Mouse (Mus musculus): ENCODE results near the gene Lmcd1.
A peak's percentile ranks its signal among the peaks of the same experiment; 100 is the strongest.
"Not testable (repeated sequence)": the region's sequence is repeated elsewhere in the genome, so short reads cannot be mapped to it uniquely, and the experiment has no call there.

Gene Lmcd1

DNA sequence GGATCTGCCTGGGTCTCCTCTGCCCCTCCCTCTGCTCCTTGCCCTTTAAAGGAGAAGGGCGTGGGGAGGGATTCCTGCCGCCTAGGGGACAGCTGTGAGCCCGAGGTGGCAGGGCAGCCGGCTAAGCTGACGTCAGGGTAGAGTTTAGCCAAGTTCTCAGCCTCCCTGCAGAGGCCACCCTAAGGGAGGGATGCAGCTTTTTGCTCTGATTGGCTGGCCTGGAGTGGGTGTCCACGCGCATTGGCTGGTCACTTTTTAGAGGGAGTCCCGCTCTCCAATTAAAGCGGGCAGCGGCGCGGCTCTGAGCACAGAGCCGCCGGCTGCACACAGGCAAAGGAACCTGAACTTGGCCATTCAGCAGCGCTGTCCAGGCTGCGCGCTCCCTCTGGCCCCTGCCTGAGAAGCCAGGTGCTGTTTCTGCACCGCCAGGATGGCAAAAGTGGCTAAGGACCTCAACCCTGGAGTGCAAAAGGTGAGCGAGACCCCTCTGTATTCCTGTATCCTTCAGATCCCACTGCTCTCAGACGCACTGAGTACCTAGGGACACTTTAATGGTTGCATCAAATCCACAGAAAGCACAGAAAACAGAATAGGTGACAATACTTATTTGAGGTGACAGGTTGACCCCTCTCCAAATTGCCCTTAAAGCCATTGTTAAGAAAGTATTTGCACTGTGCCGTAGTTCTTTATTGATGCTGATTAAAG, at the start of gene Lmcd1:
Lmcd1 (plus strand) TSS at position 258 of the 705 bp plus-strand sequence.
- DNase-seq (ENCODE audit: low spot score in 2 of 2), result peak in 1 of 2 experiments; percentile 45

DNA sequence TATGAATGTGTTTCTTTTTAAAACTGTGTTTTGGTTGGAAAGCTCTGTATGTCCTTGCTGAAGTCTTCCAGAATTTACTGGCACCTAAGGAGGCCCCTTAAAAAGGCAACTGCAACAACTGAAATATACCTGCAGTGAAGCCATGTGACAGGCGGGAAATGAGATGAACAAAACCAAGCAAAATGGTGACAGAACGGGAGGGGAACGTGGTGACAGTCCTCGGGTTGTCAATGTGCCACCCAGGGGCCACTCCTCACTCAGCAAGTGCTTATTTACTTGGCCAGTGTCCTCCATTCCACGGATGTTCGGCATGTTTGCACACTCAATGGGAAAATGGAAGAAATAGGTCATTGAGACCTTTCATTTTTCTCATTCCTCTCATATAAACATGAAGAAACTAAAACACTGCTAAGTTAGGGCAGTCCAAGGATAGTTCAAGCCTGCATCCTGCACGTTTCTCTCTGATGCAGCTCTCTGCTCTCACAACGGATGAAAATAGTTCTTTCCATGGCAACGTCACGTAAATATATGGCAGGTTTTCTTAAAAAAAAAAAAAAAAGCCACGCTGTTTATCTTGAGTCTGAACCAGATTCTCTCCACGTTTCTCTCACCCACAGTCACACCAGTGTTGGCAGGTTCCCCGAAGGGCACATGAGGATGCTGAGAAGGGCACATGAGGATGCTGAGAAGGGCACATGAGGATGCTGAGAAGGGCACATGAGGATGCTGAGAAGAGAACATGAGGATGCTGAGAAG, 49.5 kb upstream of the Lmcd1 start:
- no peak for DNase-seq (ENCODE audit: low spot score in 2 of 2)

DNA sequence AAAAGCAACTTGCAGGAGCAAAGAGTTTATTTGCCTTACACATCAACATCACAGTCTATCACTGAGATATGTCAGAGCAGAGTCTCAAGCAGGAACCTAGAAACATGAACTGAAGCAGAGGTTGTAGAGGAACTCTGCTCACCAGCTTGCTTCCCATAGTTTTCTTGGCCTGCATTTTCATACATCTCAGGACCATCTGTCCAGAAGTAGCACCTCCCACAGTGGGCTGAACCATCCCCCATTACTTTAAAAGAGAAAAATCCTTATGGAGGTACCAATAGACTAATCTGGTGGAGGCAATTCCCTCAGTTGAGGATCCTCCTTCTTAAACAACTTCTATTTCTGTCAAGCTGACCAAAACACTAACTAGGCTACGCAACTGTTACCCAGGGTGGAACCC, 36.8 kb upstream of the Lmcd1 start:
- DNase-seq (ENCODE audit: low spot score in 2 of 2), result no peak

- no peak for DNase-seq (ENCODE audit: low spot score in 2 of 2)
Measured at GRCm38 (mm10) chr6:112242216-112242615, 31.3 kb upstream of the Lmcd1 start.

GRCm38 (mm10) chr6:112245639-112246038, 27.9 kb upstream of the Lmcd1 start:
- DNase-seq (ENCODE audit: low spot score in 2 of 2), result peak in 1 of 2 experiments; percentile 27

DNA sequence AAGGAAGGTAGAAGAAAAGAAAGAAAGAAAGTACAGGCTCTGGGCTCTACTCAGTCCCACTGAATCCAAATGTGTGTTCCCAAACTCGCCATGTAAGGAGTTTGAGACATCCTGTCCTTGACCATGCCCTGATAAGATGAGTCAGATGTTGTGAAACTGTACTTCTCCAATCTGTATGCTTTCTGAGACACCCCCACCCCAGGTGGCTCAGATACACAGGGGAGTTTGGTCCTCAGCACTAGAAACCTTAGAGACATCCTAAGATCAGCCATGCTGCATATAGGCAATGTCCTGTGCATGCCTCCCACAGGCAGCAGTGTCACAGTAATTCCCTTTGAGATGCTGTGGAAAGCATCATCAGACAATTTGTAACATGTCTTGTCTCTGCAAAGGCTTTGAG, 26.9 kb upstream of the Lmcd1 start:
- no peak for DNase-seq (ENCODE audit: low spot score in 2 of 2)

DNA sequence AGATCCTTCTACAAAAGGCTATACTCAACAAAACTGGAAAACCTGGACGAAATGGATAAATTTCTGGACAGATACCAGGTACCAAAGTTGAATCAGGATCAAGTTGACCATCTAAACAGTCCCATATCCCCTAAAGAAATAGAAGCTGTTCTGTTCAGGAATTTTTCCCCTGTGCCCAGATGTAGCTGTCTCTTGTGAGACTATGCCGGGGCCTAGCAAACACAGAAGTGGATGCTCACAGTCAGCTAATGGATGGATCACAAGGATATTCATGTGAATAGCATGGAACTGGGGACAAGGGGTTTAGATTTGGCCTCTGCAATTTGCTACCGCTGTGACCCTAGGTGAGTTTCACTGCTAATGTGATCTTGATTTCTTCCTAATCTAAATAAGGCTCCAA, 19.6 kb upstream of the Lmcd1 start:
- DNase-seq (ENCODE audit: low spot score in 2 of 2), result not testable (repeated sequence)

- no peak for DNase-seq (ENCODE audit: low spot score in 2 of 2)
Measured at GRCm38 (mm10) chr6:112254967-112255366, 18.6 kb upstream of the Lmcd1 start.

DNA sequence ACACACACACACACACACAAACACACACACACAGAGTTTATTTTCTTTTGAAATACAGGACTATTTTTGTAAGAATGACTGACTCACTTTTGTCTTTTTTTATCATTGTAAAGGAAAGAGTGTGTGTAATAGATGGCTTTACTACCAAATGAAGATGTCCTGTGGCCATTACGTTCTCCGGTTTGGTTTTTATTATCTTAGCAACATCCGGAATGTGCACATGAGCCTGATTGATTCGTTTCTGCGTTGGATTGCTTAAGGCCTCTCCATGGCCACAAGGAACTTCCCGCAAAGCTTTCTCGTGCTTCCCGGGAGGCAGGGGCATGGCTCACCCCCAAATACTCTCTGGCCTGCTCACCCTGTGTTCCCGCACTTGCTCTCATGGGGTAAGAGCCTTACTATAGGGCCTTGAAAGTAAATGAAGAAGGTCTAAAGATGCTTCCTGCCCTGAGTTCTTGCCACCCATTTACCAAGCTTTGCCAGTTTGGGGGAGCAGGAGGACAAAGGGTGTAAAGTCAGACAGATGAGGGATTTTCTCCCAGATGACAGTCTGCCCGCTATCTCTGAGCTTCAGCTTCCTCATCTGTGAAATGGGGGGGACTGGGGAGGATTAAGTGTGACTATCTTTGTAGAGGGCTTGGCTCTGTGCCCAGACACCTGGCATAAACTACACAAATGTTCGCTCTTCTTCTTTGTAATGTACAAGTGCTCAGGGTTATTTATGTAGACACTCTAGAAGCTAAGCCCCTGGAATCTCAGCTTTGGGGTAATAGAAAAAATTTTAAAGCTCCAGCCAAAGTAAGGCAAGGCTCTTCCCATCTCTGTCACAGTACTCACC, 18.0 kb upstream of the Lmcd1 start:
- no peak for DNase-seq (ENCODE audit: low spot score in 2 of 2)

- DNase-seq (ENCODE audit: low spot score in 2 of 2), result no peak
Measured at GRCm38 (mm10) chr6:112256599-112256998, 17.0 kb upstream of the Lmcd1 start.

- no peak for DNase-seq (ENCODE audit: low spot score in 2 of 2)
Measured at GRCm38 (mm10) chr6:112261089-112261488, 12.5 kb upstream of the Lmcd1 start.

DNA sequence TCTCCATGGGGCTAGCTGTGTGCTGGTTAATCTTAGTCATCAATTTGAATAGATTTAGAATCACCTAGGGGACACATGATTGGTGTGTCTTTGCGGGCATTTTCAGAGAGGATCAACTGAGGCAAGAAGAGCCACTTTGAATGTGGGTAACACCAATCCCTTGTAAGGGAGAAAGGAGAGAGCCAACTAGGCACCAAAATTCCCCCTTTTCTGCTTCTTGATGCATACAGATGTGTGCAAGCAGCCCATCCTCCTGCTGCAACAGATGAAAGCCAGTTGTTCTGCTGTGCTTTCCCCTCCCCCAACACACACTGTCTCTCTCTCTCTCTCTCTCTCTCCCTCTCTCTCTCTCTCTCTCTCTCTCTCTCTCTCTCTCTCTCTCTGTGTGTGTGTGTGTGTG, 9.2 kb upstream of the Lmcd1 start:
- no peak for DNase-seq (ENCODE audit: low spot score in 2 of 2)

- DNase-seq (ENCODE audit: low spot score in 2 of 2), result no peak
Measured at GRCm38 (mm10) chr6:112266631-112267030, 6.9 kb upstream of the Lmcd1 start.

GRCm38 (mm10) chr6:112267661-112268357, 5.7 kb upstream of the Lmcd1 start:
- DNase-seq (ENCODE audit: low spot score in 2 of 2), result no peak

GRCm38 (mm10) chr6:112274261-112275055, 900 bp downstream of the Lmcd1 start:
- peak in 1 of 2 experiments; percentile 56 for DNase-seq (ENCODE audit: low spot score in 2 of 2)

DNA sequence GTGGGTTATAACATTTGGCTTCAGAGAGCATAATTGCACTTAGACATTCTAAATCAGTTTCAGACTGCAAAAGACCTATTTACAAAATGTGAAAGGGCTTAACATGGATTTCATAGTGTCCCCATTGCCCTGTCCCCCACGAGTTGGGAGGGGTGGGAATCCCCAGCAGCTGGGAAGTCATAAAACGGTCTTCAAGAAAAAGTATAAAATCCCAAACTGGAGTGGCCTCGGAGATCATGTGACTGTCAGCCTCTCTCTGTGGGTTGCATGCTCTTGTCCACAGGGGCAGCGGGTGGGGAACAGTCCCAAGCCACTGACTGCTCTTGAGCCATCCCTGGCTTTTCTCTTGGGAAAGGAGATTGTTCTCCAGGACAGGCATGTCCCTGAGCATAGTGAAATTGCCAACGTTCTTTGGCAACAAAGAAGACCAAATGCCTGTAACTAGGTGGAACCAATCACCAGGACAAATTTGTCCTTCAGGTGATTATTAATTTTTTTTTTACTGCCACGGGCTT, 2.2 kb downstream of the Lmcd1 start:
- DNase-seq (ENCODE audit: low spot score in 2 of 2), result no peak

- DNase-seq (ENCODE audit: low spot score in 2 of 2), result no peak
Measured at GRCm38 (mm10) chr6:112278805-112279204, 5.2 kb downstream of the Lmcd1 start.

DNA sequence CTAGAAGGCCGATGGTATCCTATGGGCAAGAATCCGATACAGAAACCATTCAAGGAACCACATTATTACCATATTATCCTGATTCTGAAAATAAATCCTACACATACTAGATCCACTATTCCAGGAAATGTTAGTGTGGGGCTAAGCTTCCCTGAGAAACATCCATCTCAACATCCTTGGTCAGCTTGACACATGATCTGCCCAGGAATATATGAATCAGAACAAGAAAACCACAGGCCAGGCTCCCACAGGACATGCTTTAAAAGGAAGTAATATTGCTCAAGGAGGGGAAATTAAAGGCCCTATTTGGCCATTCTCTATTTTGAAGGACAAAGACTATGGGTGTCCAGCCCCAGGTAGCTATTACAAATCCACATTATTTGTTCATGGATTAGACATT, 6.6 kb downstream of the Lmcd1 start:
- no peak for DNase-seq (ENCODE audit: low spot score in 2 of 2)

- no peak for DNase-seq (ENCODE audit: low spot score in 2 of 2)
Measured at GRCm38 (mm10) chr6:112280945-112281344, 7.4 kb downstream of the Lmcd1 start.

DNA sequence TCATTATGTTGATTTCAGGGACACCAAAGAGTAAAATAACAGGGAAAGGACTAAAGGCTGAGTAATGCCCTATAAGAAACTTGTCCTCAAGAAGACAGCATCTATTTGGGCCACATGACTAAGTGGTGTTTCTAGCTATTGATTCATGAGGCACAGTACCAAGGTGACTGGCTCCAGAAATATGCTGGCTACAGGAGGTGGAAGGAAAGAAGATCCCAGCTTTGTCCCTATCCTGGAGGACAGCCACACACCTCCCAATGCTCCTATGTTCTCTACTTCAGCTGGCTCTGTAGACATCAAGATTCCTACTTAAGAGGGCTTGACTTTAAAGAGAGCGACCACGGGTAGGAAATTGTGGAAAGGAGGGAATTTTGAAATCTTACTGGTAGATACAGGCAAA, 8.4 kb downstream of the Lmcd1 start:
- DNase-seq (ENCODE audit: low spot score in 2 of 2), result no peak

DNA sequence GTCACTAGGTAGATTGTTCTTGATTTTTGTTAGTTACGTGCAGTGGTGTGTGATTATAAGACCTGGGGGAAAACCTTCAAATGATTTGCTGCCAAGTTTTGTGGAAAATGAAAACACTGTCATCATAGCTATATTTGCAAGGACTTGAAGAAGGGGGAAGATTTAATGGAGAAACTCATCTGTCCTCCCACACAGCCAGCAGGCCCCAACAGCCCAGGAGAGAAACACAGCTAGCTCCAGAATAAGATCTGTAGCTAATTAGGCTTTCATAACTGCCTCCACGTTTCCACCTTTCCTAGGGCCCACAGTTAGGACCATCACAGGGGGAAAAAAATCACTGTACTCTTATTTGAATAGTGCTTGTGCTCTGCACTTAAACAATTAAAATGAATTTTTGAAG, 10.5 kb downstream of the Lmcd1 start:
- DNase-seq (ENCODE audit: low spot score in 2 of 2), result no peak
